Mouse (Mus musculus): Measurements from ENCODE around the gene Golim4.

DNA sequence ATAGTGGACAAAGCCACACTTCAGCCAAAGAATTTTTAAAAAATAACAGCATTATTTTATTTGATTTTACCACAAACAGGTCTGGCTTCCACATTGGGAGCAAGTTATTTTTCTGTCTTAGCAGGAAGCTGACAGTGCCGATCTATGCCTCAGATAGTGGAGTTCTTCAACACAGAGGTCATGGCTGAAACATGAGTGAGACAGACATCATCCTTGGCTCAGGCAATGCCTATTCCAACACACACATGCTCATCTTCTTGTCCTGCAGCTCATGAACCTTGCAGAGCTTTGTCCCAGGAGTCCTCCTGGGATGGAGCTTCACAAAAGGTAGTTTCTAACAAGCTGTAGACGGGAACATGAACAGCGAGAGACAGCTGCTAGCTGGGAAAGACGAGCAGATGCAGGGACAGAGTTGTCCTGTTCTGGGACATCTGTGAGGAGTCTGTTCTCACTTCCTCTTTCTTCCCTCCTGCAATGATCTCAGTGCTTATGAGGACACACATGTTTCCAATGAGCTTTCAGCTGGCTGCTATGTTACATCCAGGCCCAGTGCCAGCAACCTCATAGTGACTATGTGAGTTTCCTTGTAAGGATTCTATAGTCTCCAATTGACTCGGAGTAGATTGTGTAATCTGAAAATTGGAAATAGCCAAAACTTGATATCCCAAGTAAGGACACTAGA is 121.3 kb downstream of the Golim4 start:
- TF ChIP-seq GATA1 (IDR thresholded peaks at IDR 0.05; ENCODE audit: low read depth, low read length) (no peak), MXI1 (IDR thresholded peaks at IDR 0.05; ENCODE audit: low read depth, low read length) (no peak), POLR2A (IDR thresholded peaks at IDR 0.05; ENCODE audit: control insufficient read depth in 1 of 2, insufficient read depth in 1 of 2, low read depth in 1 of 2, low read length in 2 of 2, poor library complexity in 1 of 2) (no peak), RCOR1 (IDR thresholded peaks at IDR 0.05; ENCODE audit: low read depth, low read length) (no peak), TBP (IDR thresholded peaks at IDR 0.05; ENCODE audit: low read depth, low read length) (no peak), CTCF (IDR thresholded peaks at IDR 0.05 in 2 of 3, conservative IDR thresholded peaks at IDR 0.05 in 1 of 3; ENCODE audit: control insufficient read depth in 1 of 3, insufficient read depth in 1 of 3, low read depth in 2 of 3, low read length in 3 of 3, poor library complexity in 1 of 3, severe bottlenecking in 1 of 3) (no peak), USF2 (IDR thresholded peaks at IDR 0.05; ENCODE audit: borderline replicate concordance in 1 of 2, insufficient read depth in 1 of 2, low read depth in 1 of 2, low read length in 2 of 2) (no peak), EP300 (IDR thresholded peaks at IDR 0.05; ENCODE audit: low read depth in 1 of 2, low read length in 2 of 2) (no peak), POLR2AphosphoS2 (IDR thresholded peaks at IDR 0.05; ENCODE audit: low read length) (no peak), CHD1 (IDR thresholded peaks at IDR 0.05; ENCODE audit: low read depth, low read length) (no peak), ETS1 (IDR thresholded peaks at IDR 0.05; ENCODE audit: low read depth, low read length) (no peak), CHD2 (IDR thresholded peaks at IDR 0.05; ENCODE audit: low read length) (no peak)
